Mouse (Mus musculus) C2C12 (cell line): Measurements from ENCODE around the gene Lsm7.

Experiments
- CTCF ChIP-seq: IDR thresholded peaks from one replicate; pipeline ENCODE4 v1.5.1; 2011; ENCODE audit not compliant: control insufficient read depth, insufficient read depth, insufficient read length
- MAX ChIP-seq: IDR thresholded peaks from one replicate; pipeline ENCODE4 v1.6.1; 2011; ENCODE audit warnings: mild to moderate bottlenecking, control low read depth

- TF ChIP-seq CTCF: no peak
- TF ChIP-seq MAX: no peak
Observed at GRCm38 (mm10) chr10:80831136-80831535, 23.9 kb downstream of the Lsm7 start.
